Mouse (Mus musculus) left cerebral cortex, adult 11 months (tissue): ENCODE results near the gene Nploc4.
A peak's percentile ranks its signal among the peaks of the same experiment; 100 is the strongest.
"Not testable (repeated sequence)": the region's sequence is repeated elsewhere in the genome, so short reads cannot be mapped to it uniquely, and the experiment has no call there.

Source experiments
- DNase-seq: peaks from one replicate; pipeline ENCODE4 v3.0.0; 2022; ENCODE audit warnings: low spot score

The Nploc4 gene

DNA sequence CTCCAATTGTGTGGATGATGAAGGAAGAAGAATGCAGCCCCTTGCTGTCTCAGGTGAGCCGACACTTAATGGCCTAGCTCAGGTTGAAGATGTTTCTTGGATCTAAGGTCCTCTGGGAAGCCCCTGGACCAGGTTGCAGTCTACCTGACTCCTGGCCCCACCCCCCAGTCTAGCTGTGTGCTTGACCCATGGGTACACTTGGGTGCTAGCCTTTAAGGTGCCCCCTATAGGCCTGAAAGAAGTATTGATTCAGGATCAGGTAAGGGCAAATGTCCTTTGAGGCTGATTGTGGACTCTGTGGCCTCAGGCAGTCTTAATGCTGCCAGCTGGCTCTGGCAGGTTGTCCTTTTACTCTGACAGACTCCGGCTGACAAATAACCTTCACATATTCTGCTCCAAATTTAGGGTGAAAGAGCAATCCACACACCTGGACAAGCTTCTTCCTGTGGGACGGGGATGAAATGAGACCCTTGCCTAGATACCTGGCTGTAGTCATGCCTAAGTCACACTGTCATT, 5.3 kb upstream of the Nploc4 start:
- no peak for DNase-seq

DNA sequence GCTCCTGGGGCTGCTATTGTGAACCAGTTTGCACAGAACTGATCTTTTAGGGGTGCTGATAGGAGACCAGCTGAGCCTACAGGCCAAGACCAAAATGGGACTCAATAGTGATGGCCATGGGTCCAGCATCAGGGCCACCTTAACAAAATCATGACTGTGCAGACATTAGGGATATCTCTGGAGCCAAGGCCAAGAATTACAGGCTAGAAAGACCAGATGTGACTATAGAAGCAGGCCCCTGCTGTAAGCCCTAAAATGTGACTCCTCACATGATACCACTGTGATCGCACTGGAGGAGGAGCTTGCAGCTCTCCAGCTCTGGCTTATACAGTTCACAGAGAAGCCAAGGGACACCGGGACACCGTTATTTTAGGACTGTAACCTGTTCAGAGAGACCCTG, 4.8 kb upstream of the Nploc4 start, which contains the start of gene Tspan10:
TSS of gene Tspan10 (plus strand) at position 301 of the 400 bp plus-strand sequence.
- DNase-seq, result no peak

GRCm38 (mm10) chr11:120437857-120438385, 413 bp upstream of the Nploc4 start:
- DNase-seq, result no peak

- no peak for DNase-seq
Observed at GRCm38 (mm10) chr11:120426727-120427126, 10.8 kb downstream of the Nploc4 start.

DNA sequence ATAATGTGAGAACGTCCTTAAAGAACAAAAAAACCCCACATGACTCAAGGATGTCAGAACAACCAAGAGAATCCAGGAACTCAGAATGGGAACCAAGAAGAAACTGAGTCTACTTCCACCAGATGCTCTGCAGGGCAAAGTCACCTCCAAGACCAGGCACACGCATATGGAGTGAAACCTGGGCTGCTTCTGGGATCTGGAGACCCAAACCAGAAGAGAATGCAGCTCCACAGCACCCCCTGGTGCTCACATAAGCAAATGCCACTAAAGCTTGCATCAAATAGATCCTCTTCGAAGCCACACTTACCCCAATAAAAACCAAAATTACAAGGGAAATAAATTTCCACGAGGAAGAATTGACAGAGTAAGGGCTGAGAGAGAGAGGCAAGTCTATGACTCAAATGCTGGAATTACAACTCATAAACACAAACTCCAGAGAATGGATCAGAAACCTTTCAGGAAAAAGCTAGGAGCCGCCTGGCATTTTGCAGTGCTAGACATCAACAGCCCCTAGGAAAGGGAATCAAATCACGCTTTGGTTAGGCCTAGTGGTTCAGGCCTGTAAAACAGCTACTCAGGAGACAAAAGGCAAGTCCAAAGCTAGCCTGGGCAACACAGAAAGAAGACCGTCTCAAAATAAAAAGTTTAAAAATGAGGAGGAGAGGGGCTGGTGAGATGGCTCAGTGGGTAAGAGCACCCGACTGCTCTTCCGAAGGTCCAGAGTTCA, 13.8 kb downstream of the Nploc4 start:
- DNase-seq, result peak; percentile 14

DNA sequence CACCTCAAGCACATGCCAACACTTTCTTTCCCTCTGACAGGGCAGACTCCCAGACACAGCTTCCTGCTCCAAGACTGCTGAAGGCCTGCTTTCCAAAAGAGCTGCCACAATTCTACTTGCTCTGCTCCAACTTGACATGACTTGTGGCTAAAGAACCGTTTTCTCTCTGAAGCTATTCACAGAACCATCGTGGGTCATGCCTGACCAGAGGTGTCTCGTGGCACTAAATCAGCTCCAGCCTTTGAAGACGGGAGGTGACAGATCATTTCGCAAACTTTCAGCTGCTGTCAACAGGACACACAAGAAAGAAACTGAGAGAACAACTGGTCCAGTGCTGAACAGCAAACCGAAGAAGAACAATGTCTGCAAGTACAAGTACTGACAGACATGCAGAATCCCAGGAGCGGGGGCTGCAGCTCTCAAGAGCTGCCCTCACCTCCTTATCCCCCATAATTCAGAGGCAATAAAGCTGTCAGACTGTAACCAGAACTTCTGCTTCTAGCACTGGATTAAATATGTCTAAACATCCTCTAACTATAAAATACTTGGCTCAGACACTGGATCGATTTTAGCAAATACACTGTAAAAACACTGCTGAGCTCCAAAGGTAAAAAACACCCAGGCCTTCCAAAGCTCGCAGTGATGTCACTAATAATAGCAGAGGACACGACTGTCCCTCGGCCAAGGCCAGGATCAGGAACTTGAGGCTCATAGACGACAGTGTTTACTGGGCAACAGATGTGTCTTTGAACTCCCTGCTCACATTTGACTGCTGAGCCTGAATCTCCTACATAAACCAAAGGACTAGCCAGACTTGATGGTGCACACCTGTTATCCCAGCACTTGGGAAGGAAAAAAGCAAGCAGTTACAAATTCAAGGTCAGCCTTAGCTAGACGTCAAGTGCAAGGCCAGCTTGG, 14.6 kb downstream of the Nploc4 start:
- DNase-seq, result no peak

GRCm38 (mm10) chr11:120418592-120418991, 18.9 kb downstream of the Nploc4 start:
- no peak for DNase-seq

DNA sequence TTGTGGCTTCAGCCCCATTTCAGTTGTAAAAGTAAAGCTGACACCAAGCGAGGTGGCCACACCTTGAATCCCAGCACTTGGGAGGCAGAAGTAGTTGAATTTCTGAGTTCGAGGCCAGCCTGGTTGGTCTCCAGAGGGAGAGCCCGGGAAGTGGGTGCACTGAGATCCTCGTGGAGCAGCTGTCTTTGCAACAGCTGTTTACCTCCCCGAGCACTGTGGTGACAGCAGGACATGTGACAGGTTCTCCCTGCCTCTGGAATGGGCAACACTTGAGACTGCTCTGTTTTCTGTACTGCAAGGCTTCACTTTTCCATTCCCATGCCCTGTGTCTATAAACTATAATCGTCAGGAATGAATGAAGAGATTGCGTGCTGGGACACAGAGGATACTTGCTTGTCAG, 19.7 kb downstream of the Nploc4 start:
- DNase-seq, result no peak

DNA sequence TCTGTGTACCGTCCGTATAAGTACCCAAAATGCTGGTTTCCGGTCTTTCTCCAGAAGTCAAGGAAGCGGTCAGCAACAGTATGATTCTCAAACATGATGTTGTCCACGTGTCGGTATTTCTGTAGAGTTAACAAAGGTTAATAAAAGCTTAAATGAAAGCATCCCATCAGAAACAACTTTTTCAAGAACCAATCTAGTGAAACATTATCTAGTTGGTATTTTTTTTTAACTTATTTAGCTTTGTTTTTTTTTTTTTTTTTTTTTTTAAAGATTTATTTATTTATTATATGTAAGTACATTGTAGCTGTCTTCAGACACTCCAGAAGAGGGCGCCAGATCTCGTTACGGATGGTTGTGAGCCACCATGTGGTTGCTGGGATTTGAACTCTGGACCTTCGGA, 23.9 kb downstream of the Nploc4 start:
- DNase-seq, result not testable (repeated sequence)

DNA sequence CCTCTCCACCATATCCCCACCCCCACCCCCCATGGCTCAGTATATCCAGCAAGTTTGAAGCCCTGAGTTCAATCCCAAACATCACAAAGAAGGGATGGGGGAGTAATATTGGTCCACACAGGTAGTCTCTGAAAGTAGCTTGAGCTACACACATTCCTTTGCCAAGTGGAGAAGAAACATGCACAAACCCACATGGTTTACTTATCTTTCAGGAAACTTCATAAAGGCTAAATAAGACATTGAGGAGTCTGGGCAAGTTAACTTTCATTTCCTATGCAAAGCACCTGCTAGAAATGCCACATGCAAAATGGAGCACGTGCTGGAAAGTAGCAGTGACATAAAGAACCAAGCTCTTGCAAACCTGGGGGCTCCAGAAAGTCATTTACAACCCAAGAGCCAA, 31.1 kb downstream of the Nploc4 start:
- DNase-seq, result no peak

- DNase-seq, result no peak
Observed at GRCm38 (mm10) chr11:120405867-120406266, 31.6 kb downstream of the Nploc4 start.

GRCm38 (mm10) chr11:120404814-120405213, 32.7 kb downstream of the Nploc4 start:
- no peak for DNase-seq

DNA sequence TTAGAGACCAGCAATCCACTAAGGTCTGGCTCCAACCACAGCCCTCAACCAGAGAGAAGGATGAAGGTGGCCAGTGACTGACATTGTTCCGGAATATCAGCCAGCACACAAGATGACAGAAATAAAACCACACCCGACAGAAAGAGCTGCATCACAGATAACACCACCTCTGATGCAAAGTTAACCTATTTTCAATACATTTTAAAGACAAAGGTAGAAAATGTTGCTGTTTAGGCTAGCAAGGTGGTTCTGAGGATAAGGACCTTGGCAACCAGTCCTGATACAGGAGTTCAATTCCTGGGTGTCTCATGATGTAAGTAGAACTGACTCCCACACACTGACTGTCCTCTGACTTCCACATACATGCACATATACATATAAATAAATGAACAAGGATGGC, 38.2 kb downstream of the Nploc4 start:
- no peak for DNase-seq

DNA sequence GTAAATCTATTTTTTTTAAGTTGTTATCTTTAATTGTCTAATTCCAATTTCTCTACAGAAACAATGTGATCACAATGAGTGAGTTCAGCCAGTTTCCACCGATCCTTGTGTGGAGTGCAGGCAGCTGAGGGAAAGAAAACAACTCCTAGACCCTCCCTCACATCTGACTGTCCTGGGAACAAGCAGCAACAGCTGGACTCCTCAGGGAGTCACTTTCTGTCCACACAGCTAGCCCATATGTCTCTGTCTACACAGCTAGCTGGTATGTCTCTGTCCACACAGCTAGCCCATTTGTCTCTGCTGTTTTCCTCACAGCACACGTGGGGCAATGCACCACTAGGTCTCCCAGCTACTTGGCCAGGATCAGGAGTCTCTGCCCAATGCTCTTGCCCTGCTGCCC, 39.9 kb downstream of the Nploc4 start:
- no peak for DNase-seq

- no peak for DNase-seq
Observed at GRCm38 (mm10) chr11:120395661-120396060, 41.8 kb downstream of the Nploc4 start.

DNA sequence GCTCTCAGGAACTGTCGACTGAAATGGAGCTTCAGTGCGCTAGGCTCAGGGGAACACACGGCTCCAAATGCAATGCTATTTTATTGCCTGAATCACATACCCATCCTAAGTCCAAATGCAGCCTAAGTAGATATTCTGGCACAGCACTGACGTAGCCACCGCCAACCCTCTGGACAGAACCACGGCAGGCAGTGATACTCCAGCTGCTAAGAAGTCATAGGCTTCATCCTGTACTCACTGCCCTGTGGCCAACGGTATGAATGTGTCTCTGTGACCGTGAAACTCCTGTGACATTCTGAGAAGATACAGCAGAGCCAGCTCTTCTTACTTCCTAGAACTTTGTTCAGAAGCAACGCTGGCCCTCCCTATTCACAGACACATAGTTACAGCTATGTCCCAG, 48.9 kb downstream of the Nploc4 start:
- DNase-seq, result no peak

- DNase-seq, result no peak
Observed at GRCm38 (mm10) chr11:120387157-120387556, 50.4 kb downstream of the Nploc4 start.

DNA sequence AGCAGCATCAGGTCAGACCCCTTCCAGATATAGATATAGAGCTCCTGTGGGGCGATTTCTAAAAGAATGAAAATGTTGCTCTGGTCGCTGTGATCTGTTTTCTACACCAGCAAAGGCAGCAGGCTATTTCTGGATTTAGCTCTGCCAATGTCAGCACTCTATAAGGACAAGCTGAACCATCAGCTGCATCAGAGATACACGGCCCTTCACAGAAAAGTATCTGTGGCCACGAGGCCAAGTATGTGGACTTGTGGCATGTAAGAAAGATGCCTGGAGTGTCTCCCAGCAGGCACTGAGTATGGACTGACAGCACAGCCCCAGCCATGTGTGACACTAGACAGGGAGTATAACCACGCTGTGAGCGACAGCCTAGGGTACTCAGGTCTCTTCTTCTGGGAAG, 50.9 kb downstream of the Nploc4 start:
- DNase-seq, result no peak

DNA sequence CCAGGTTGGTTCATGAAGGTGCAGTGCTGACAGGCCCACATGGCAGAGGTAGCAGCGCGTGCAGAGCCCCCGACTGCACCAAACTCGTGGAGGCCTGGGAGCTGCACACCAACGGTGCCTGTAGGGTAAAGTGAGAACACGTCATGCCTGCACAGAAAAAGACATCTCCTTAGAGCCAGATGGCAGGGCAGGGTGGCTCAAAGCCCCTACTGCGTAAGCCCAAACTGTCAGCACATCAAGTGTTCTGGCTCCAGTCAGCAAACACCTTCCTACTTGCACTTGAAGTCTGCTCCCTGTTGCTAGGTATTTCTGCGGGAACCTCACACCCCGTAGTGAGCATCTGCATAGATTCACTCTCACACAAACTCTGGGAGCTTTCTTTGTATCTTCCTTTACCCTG, 55.0 kb downstream of the Nploc4 start:
- no peak for DNase-seq

GRCm38 (mm10) chr11:120381157-120381556, 56.4 kb downstream of the Nploc4 start:
- no peak for DNase-seq

DNA sequence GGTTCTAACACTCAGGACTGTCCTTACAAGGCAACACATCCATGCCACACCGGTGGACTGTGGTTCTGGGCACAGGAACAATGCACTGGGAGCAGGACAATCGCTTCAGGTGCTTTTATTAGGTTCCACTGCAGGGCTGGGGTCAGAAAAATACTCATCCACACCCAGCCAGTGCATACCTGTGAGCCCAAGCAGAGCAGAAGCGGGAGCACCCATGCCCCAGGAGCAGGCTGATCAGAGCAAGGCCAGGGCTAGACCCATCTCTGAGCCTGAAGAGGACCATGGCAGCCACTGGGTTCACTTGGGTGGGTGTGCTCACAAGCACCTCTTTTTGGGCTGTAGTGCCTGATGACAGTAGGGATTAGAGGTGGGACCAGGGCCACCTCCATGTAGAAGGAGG, 57.2 kb downstream of the Nploc4 start:
- no peak for DNase-seq

- peak; percentile 80 for DNase-seq
Observed at GRCm38 (mm10) chr11:120378611-120379540, 58.6 kb downstream of the Nploc4 start, which contains the start of gene Faap100. Gene Faap100 (minus strand): TSS chr11:120378764.
